Mouse (Mus musculus): Measurements from ENCODE around the gene Rpf2. TPM values are rescaled to one million over a fixed set of nuclear protein-coding genes. Genes with fewer than 3 reads are reported as not detected.

Gene Rpf2
- polyA plus RNA-seq, 1 experiment, result 141 TPM

GRCm38 (mm10) chr10:40283636-40284035 is 36.8 kb upstream of the Rpf2 start:
- Histone ChIP-seq H3K27me3 (ENCODE audit: control insufficient read depth, insufficient read depth, low read length, poor library complexity, severe bottlenecking) (no peaks in the 10 kb centered on the region), H3K9ac (ENCODE audit: low read depth, poor library complexity, severe bottlenecking) (no peak overlapping the region), H3K36me3 (ENCODE audit: control insufficient read depth, insufficient read depth, low read length, poor library complexity, severe bottlenecking) (peaks cover 12% of the 10 kb centered on the region), H3K4me3 (ENCODE audit: low read depth, low read length) (no peak overlapping the region), H3K27ac (ENCODE audit: insufficient read depth, low read length) (no peak overlapping the region), H3K9me3 (replicated peaks; ENCODE audit: control insufficient read depth, insufficient read depth, low read length, poor library complexity, severe bottlenecking) (no peaks in the 10 kb centered on the region), H3K4me1 (ENCODE audit: control insufficient read depth, insufficient read depth, low read length) (no peaks in the 10 kb centered on the region)
- TF ChIP-seq POLR2A (IDR thresholded peaks at IDR 0.05; ENCODE audit: insufficient read depth, low read length), result no peak
- TF ChIP-seq EP300 (IDR thresholded peaks at IDR 0.05; ENCODE audit: insufficient read depth, low read depth, low read length), result no peak
- no peak for TF ChIP-seq CTCF (IDR thresholded peaks at IDR 0.05; ENCODE audit: low read depth, low read length)

- no peaks in the 10 kb centered on the region for H3K9me3 ChIP-seq (replicated peaks; ENCODE audit: control insufficient read depth, insufficient read depth, low read length, poor library complexity, severe bottlenecking)
- no peak overlapping the region for H3K9ac ChIP-seq (ENCODE audit: low read depth, poor library complexity, severe bottlenecking)
- no peak overlapping the region for H3K27ac ChIP-seq (ENCODE audit: insufficient read depth, low read length)
- no peak overlapping the region for H3K4me3 ChIP-seq (ENCODE audit: low read depth, low read length)
- H3K36me3 ChIP-seq (ENCODE audit: control insufficient read depth, insufficient read depth, low read length, poor library complexity, severe bottlenecking), result peaks cover 7% of the 10 kb centered on the region
- no peaks in the 10 kb centered on the region for H3K4me1 ChIP-seq (ENCODE audit: control insufficient read depth, insufficient read depth, low read length)
- H3K27me3 ChIP-seq (ENCODE audit: control insufficient read depth, insufficient read depth, low read length, poor library complexity, severe bottlenecking), result no peaks in the 10 kb centered on the region
- no peak for TF ChIP-seq EP300 (IDR thresholded peaks at IDR 0.05; ENCODE audit: insufficient read depth, low read depth, low read length)
These were observed 34.7 kb upstream of the Rpf2 start for GRCm38 (mm10) chr10:40281565-40281964.

GRCm38 (mm10) chr10:40278317-40278716 is 31.5 kb upstream of the Rpf2 start:
- no peaks in the 10 kb centered on the region for H3K27me3 ChIP-seq (ENCODE audit: control insufficient read depth, insufficient read depth, low read length, poor library complexity, severe bottlenecking)
- no peaks in the 10 kb centered on the region for H3K4me1 ChIP-seq (ENCODE audit: control insufficient read depth, insufficient read depth, low read length)

GRCm38 (mm10) chr10:40275991-40276390 is 29.2 kb upstream of the Rpf2 start:
- Histone ChIP-seq H3K4me3 (ENCODE audit: low read depth, low read length) (no peak overlapping the region), H3K9ac (ENCODE audit: low read depth, poor library complexity, severe bottlenecking) (no peak overlapping the region), H3K9me3 (replicated peaks; ENCODE audit: control insufficient read depth, insufficient read depth, low read length, poor library complexity, severe bottlenecking) (no peaks in the 10 kb centered on the region), H3K27ac (ENCODE audit: insufficient read depth, low read length) (no peak overlapping the region), H3K27me3 (ENCODE audit: control insufficient read depth, insufficient read depth, low read length, poor library complexity, severe bottlenecking) (no peaks in the 10 kb centered on the region), H3K36me3 (ENCODE audit: control insufficient read depth, insufficient read depth, low read length, poor library complexity, severe bottlenecking) (no peaks in the 10 kb centered on the region), H3K4me1 (ENCODE audit: control insufficient read depth, insufficient read depth, low read length) (no peaks in the 10 kb centered on the region)
- TF ChIP-seq EP300 (IDR thresholded peaks at IDR 0.05; ENCODE audit: insufficient read depth, low read depth, low read length), result no peak
- no peak for TF ChIP-seq POLR2A (IDR thresholded peaks at IDR 0.05; ENCODE audit: insufficient read depth, low read length)
- no peak for TF ChIP-seq CTCF (IDR thresholded peaks at IDR 0.05; ENCODE audit: low read depth, low read length)

More at GRCm38 (mm10) chr10:40278317-40278716, 31.5 kb upstream of the Rpf2 start:
- Histone ChIP-seq H3K9ac (ENCODE audit: low read depth, poor library complexity, severe bottlenecking) (no peak overlapping the region), H3K27ac (ENCODE audit: insufficient read depth, low read length) (no peak overlapping the region), H3K36me3 (ENCODE audit: control insufficient read depth, insufficient read depth, low read length, poor library complexity, severe bottlenecking) (no peaks in the 10 kb centered on the region), H3K9me3 (replicated peaks; ENCODE audit: control insufficient read depth, insufficient read depth, low read length, poor library complexity, severe bottlenecking) (no peaks in the 10 kb centered on the region), H3K4me3 (ENCODE audit: low read depth, low read length) (no peak overlapping the region)
- TF ChIP-seq EP300 (IDR thresholded peaks at IDR 0.05; ENCODE audit: insufficient read depth, low read depth, low read length), result no peak
- no peak for TF ChIP-seq CTCF (IDR thresholded peaks at IDR 0.05; ENCODE audit: low read depth, low read length)
- TF ChIP-seq POLR2A (IDR thresholded peaks at IDR 0.05; ENCODE audit: insufficient read depth, low read length), result no peak

GRCm38 (mm10) chr10:40273938-40274337 is 27.1 kb upstream of the Rpf2 start:
- H3K9ac ChIP-seq (ENCODE audit: low read depth, poor library complexity, severe bottlenecking), result no peak overlapping the region
- TF ChIP-seq POLR2A (IDR thresholded peaks at IDR 0.05; ENCODE audit: insufficient read depth, low read length) (no peak), EP300 (IDR thresholded peaks at IDR 0.05; ENCODE audit: insufficient read depth, low read depth, low read length) (no peak), CTCF (IDR thresholded peaks at IDR 0.05; ENCODE audit: low read depth, low read length) (no peak)
- H3K4me3 ChIP-seq (ENCODE audit: low read depth, low read length), result no peak overlapping the region
- H3K27me3 ChIP-seq (ENCODE audit: control insufficient read depth, insufficient read depth, low read length, poor library complexity, severe bottlenecking), result no peaks in the 10 kb centered on the region
- H3K27ac ChIP-seq (ENCODE audit: insufficient read depth, low read length), result no peak overlapping the region
- H3K4me1 ChIP-seq (ENCODE audit: control insufficient read depth, insufficient read depth, low read length), result no peaks in the 10 kb centered on the region
- H3K9me3 ChIP-seq (replicated peaks; ENCODE audit: control insufficient read depth, insufficient read depth, low read length, poor library complexity, severe bottlenecking), result no peaks in the 10 kb centered on the region
- no peaks in the 10 kb centered on the region for H3K36me3 ChIP-seq (ENCODE audit: control insufficient read depth, insufficient read depth, low read length, poor library complexity, severe bottlenecking)

GRCm38 (mm10) chr10:40271216-40271615 is 24.4 kb upstream of the Rpf2 start:
- Histone ChIP-seq H3K27me3 (ENCODE audit: control insufficient read depth, insufficient read depth, low read length, poor library complexity, severe bottlenecking) (no peaks in the 10 kb centered on the region), H3K4me1 (ENCODE audit: control insufficient read depth, insufficient read depth, low read length) (no peaks in the 10 kb centered on the region)

More at GRCm38 (mm10) chr10:40271216-40271615, 24.4 kb upstream of the Rpf2 start:
- Histone ChIP-seq H3K9me3 (replicated peaks; ENCODE audit: control insufficient read depth, insufficient read depth, low read length, poor library complexity, severe bottlenecking) (no peaks in the 10 kb centered on the region), H3K4me3 (ENCODE audit: low read depth, low read length) (no peak overlapping the region), H3K27ac (ENCODE audit: insufficient read depth, low read length) (no peak overlapping the region), H3K36me3 (ENCODE audit: control insufficient read depth, insufficient read depth, low read length, poor library complexity, severe bottlenecking) (no peaks in the 10 kb centered on the region), H3K9ac (ENCODE audit: low read depth, poor library complexity, severe bottlenecking) (no peak overlapping the region)
- TF ChIP-seq POLR2A (IDR thresholded peaks at IDR 0.05; ENCODE audit: insufficient read depth, low read length), result no peak
- no peak for TF ChIP-seq EP300 (IDR thresholded peaks at IDR 0.05; ENCODE audit: insufficient read depth, low read depth, low read length)
- no peak for TF ChIP-seq CTCF (IDR thresholded peaks at IDR 0.05; ENCODE audit: low read depth, low read length)
